Mouse (Mus musculus) thymus, adult 2 months (tissue): ENCODE data around the gene Fbxw17. TPM values are rescaled to one million over a fixed set of nuclear protein-coding genes. Genes with fewer than 3 reads are reported as not detected.

Experiments used
- DNase-seq: peaks from one replicate; pipeline ENCODE4 v3.0.0; 2021
- H3K27ac ChIP-seq: fragments of 200-500 bp; 2 replicates; pipeline ENCODE4 v1.5.1; 2012; ENCODE audit warnings: low read length, control low read depth; ENCODE audit not compliant: control insufficient read depth, insufficient read depth
- H3K27me3 ChIP-seq: fragments of 200-500 bp; 2 replicates; pipeline ENCODE4 v1.6.1; 2012; ENCODE audit warnings: mild to moderate bottlenecking, low read length, moderate library complexity, mixed read lengths; ENCODE audit not compliant: control insufficient read depth, insufficient read depth
- H3K36me3 ChIP-seq: fragments of 200-500 bp; 2 replicates; pipeline ENCODE4 v1.6.1; 2012; ENCODE audit warnings: mild to moderate bottlenecking, low read length, moderate library complexity; ENCODE audit not compliant: control insufficient read depth, insufficient read depth
- H3K4me1 ChIP-seq: fragments of 200-500 bp; replicated peaks from 2 replicates; pipeline ENCODE4 v1.6.1; 2012; ENCODE audit warnings: low read length; ENCODE audit not compliant: control insufficient read depth, insufficient read depth
- H3K4me3 ChIP-seq: fragments of 200-500 bp; 2 replicates; pipeline ENCODE4 v1.5.1; 2012; ENCODE audit warnings: mild to moderate bottlenecking, low read length, control low read depth, moderate library complexity; ENCODE audit not compliant: control insufficient read depth, insufficient read depth
- CTCF ChIP-seq: fragments of 200-500 bp; IDR thresholded peaks from 2 replicates; pipeline ENCODE4 v1.5.1; 2012; ENCODE audit warnings: mild to moderate bottlenecking, control low read depth, low read length, moderate library complexity, borderline replicate concordance; ENCODE audit not compliant: control insufficient read depth, poor library complexity, insufficient read depth; ENCODE audit errors: extremely low read depth
- POLR2A ChIP-seq: fragments of 200-500 bp; IDR thresholded peaks from 2 replicates; pipeline ENCODE4 v1.6.1; 2012; ENCODE audit warnings: mild to moderate bottlenecking, low read length, control low read depth, moderate library complexity; ENCODE audit not compliant: control insufficient read depth, poor library complexity, insufficient read depth; ENCODE audit errors: extremely low read depth
- WGBS: fragments of 180-500 bp; shearing (Covaris S2); methylation state at CpG from one replicate; pipeline ENCODE4 v1.1.7; 2018; 5-methylcytosine and 5-hydroxymethylcytosine counted together
- polyA plus RNA-seq: library from polyadenylated mRNA; depleted of rRNA; stranded (reverse); fragments of >200 nt; gene quantifications from 2 replicates; pipeline ENCODE4 v1.2.3, GENCODE M21; 2012; rRNA removed

The Fbxw17 gene
- polyA plus RNA-seq, 1 experiment: 29.3 TPM

DNA sequence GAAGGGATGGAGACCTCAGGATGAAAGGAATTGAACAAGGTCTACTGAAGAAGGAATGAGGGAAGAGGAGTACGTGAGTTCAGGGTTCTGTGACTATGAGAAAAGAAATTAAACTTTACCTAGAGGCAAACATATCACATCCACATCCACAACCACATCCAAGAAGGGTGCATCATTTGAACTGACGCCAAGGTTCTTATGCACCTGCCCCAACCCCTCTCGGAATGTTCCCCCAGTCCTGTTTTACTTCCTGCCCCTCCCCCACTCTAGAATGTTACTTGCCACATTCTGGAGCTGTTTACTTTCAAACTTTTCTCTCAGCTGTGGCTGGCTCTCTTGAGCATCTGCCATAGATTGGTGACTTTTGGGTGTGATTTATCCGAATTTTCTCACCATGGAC is 49.3 kb downstream of the Fbxw17 start, which contains the start of gene Nutm2:
Gene Nutm2, plus strand, starts transcription at position 301 of the 400 bp plus-strand sequence.
- Histone ChIP-seq H3K27ac (no peak within 1 kb of the TSS), H3K27me3 (no peaks in the 10 kb centered on the region), H3K4me3 (no peak within 1 kb of the TSS), H3K4me1 (no peaks in the 10 kb centered on the region), H3K36me3 (no peaks in the 10 kb centered on the region)
- TF ChIP-seq CTCF: no peak
- TF ChIP-seq POLR2A: no peak
- WGBS: 80% methylated on average over 4 of the region's 4 CpGs
- DNase-seq: no peak

Other genes starting within 250 kb of the Fbxw17 start
- not detected in 2 replicates for gene Gm906, start 167.6 kb upstream of the Fbxw17 start, polyA plus RNA-seq
- gene Gm47429, start 26.0 kb downstream of the Fbxw17 start, polyA plus RNA-seq: not detected in 2 replicates
- not detected in 2 replicates for gene Nutm2, start 49.4 kb downstream of the Fbxw17 start, polyA plus RNA-seq
- gene Gm904, start 225.4 kb downstream of the Fbxw17 start, polyA plus RNA-seq: not detected in 2 replicates